Mouse (Mus musculus): ENCODE data around the gene Zc3h18. TPM values are rescaled to one million over a fixed set of nuclear protein-coding genes. Genes with fewer than 3 reads are reported as not detected.
A peak's percentile ranks its signal among the peaks of the same experiment; 100 is the strongest.

Gene Zc3h18
- 24.4 and 25.6 TPM in 2 replicates for total RNA-seq (2014; rRNA removed)
- polyA plus RNA-seq (2015; fragmentation: Nextera tagmentation; extraction: Ambion mirVana): 25.2 and 25.3 TPM in 2 replicates

GRCm38 (mm10) chr8:122376365-122377231 lies at the start of gene Zc3h18:
Gene Zc3h18 (plus strand): TSS chr8:122376609.
- H3K4me2 ChIP-seq (ENCODE audit: low read depth, low read length): peak within 1 kb of the TSS; percentile 90
- H3K27ac ChIP-seq: peak within 1 kb of the TSS; percentile 97
- H3K27me3 ChIP-seq (ENCODE audit: insufficient read depth, low read length): no peaks in the 10 kb centered on the region
- ATAC-seq: peak; percentile 95
- H3K9me3 ChIP-seq (ENCODE audit: low read length): no peaks in the 10 kb centered on the region
- WGBS: 2% methylated on average over 100 of the region's 107 CpGs
- TF ChIP-seq CTCF (IDR thresholded peaks at IDR 0.05; ENCODE audit: low read depth): peak; percentile 56
- H3K36me3 ChIP-seq (ENCODE audit: insufficient read depth, low read length): no peaks in the 10 kb centered on the region
- H3K4me3 ChIP-seq (ENCODE audit: low read length): peak within 1 kb of the TSS; percentile 99
- H3K9ac ChIP-seq (replicated peaks; ENCODE audit: low read length): peak within 1 kb of the TSS; percentile 89
- H3K4me1 ChIP-seq (ENCODE audit: insufficient read depth, low read length): peaks cover 7% of the 10 kb centered on the region
- peak; percentile 100 for DNase-seq (ENCODE audit: low spot score)

DNA sequence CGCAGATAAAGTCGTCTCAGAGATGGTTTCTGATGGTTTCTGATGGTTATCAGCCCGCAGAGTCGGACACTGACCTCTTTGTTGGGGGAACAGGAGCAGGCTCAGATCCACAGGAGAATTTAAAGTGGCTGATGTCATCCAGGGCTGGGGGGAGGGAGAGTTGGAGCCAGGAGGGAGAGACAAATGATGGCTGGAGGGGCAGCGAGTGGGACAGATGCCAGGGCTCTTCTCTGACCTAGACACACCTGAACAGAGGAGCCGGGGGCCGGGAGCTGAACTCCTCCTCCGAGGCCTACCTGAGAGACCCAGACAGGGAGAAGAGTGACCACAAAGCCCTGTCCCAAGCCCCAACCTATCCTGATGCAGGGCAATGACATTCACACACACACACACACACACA lies 47.3 kb upstream of the Zc3h18 start:
- no peak overlapping the region for H3K27ac ChIP-seq
- TF ChIP-seq CTCF (IDR thresholded peaks at IDR 0.05; ENCODE audit: low read depth): no peak
- 0 out of 2 replicates have a peak overlapping the region, but pooled peaks have one; percentile 3 for H3K9ac ChIP-seq (replicated peaks; ENCODE audit: low read length)
- 73% methylated on average over 8 of the region's 8 CpGs for WGBS
- ATAC-seq (no peak), DNase-seq (ENCODE audit: low spot score) (no peak)
- H3K4me2 ChIP-seq (ENCODE audit: low read depth, low read length): no peak overlapping the region
- H3K9me3 ChIP-seq (ENCODE audit: low read length): no peaks in the 10 kb centered on the region
- H3K36me3 ChIP-seq (ENCODE audit: insufficient read depth, low read length): 0 out of 2 replicates have a peak, but pooled peaks cover 2% of the 10 kb centered on the region
- H3K4me3 ChIP-seq (ENCODE audit: low read length): no peak overlapping the region
- H3K27me3 ChIP-seq (ENCODE audit: insufficient read depth, low read length): no peaks in the 10 kb centered on the region
- peaks cover 8% of the 10 kb centered on the region; the same call in 1 of the 2 replicates for H3K4me1 ChIP-seq (ENCODE audit: insufficient read depth, low read length)

- WGBS: 54% methylated on average over 22 of the region's 22 CpGs
- Histone ChIP-seq H3K4me1 (ENCODE audit: insufficient read depth, low read length) (peaks cover 8% of the 10 kb centered on the region; the same call in 1 of the 2 replicates), H3K9ac (replicated peaks; ENCODE audit: low read length) (no peak overlapping the region), H3K4me3 (ENCODE audit: low read length) (no peak overlapping the region), H3K27ac (no peak overlapping the region), H3K27me3 (ENCODE audit: insufficient read depth, low read length) (no peaks in the 10 kb centered on the region), H3K36me3 (ENCODE audit: insufficient read depth, low read length) (0 out of 2 replicates have a peak, but pooled peaks cover 4% of the 10 kb centered on the region), H3K4me2 (ENCODE audit: low read depth, low read length) (no peak overlapping the region), H3K9me3 (ENCODE audit: low read length) (no peaks in the 10 kb centered on the region)
- TF ChIP-seq CTCF (IDR thresholded peaks at IDR 0.05; ENCODE audit: low read depth): no peak
- ATAC-seq: 0 out of 2 replicates have a peak, but pooled peaks have one; percentile 11
- DNase-seq (ENCODE audit: low spot score): peak; percentile 26
Observed at GRCm38 (mm10) chr8:122329553-122330239, 46.7 kb upstream of the Zc3h18 start.

- Histone ChIP-seq H3K9ac (replicated peaks; ENCODE audit: low read length) (no peak overlapping the region), H3K36me3 (ENCODE audit: insufficient read depth, low read length) (0 out of 2 replicates have a peak, but pooled peaks cover 4% of the 10 kb centered on the region), H3K27ac (no peak overlapping the region), H3K4me3 (ENCODE audit: low read length) (no peak overlapping the region), H3K4me1 (ENCODE audit: insufficient read depth, low read length) (peaks cover 11% of the 10 kb centered on the region), H3K27me3 (ENCODE audit: insufficient read depth, low read length) (0 out of 2 replicates have a peak, but pooled peaks cover 5% of the 10 kb centered on the region), H3K9me3 (ENCODE audit: low read length) (no peaks in the 10 kb centered on the region), H3K4me2 (ENCODE audit: low read depth, low read length) (no peak overlapping the region)
- TF ChIP-seq CTCF (IDR thresholded peaks at IDR 0.05; ENCODE audit: low read depth): no peak
- no peak for ATAC-seq
- 74% methylated on average over 12 of the region's 12 CpGs for WGBS
- no peak for DNase-seq (ENCODE audit: low spot score)
Observed at GRCm38 (mm10) chr8:122330446-122331133, 45.8 kb upstream of the Zc3h18 start.

- 43% methylated on average over 3 of the region's 3 CpGs for WGBS
- H3K27ac ChIP-seq: no peak overlapping the region
- 0 out of 2 replicates have a peak overlapping the region, but pooled peaks have one; percentile 17 for H3K9ac ChIP-seq (replicated peaks; ENCODE audit: low read length)
- ATAC-seq (no peak), DNase-seq (ENCODE audit: low spot score) (no peak)
- no peak overlapping the region for H3K4me2 ChIP-seq (ENCODE audit: low read depth, low read length)
- H3K27me3 ChIP-seq (ENCODE audit: insufficient read depth, low read length): 0 out of 2 replicates have a peak, but pooled peaks cover 5% of the 10 kb centered on the region
- TF ChIP-seq CTCF (IDR thresholded peaks at IDR 0.05; ENCODE audit: low read depth): no peak
- no peak overlapping the region for H3K4me3 ChIP-seq (ENCODE audit: low read length)
- no peaks in the 10 kb centered on the region for H3K9me3 ChIP-seq (ENCODE audit: low read length)
- peaks cover 11% of the 10 kb centered on the region for H3K4me1 ChIP-seq (ENCODE audit: insufficient read depth, low read length)
- H3K36me3 ChIP-seq (ENCODE audit: insufficient read depth, low read length): 0 out of 2 replicates have a peak, but pooled peaks cover 4% of the 10 kb centered on the region
Observed at GRCm38 (mm10) chr8:122331134-122331523, 45.3 kb upstream of the Zc3h18 start.
